Mouse (Mus musculus): ENCODE data around the gene Zbtb16. TPM values are rescaled to one million over a fixed set of nuclear protein-coding genes. Genes with fewer than 3 reads are reported as not detected.

Gene Zbtb16
- polyA plus RNA-seq, 1 experiment from 2014 or later = 7.4 TPM

DNA sequence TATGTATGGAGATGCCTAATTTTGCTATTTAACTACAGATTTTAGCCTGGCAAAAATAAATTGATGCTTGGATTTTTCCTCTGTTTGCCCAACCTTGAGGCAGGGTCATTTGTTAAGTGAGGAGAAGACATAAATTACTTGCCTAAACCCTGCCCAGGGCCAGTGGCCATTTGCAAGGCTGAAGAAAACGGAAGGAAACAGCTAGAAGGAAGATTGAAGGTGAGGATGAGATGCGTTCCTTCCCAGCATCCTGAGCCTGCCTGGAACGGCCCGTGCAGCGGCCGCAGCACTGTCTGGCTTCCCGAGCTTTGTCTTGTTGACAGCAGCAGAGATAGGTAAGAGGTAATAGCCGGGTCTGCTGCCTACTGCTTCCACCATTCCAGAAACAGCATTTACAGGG lies 135.2 kb downstream of the Zbtb16 start:
- Histone ChIP-seq H3K9me3 (no peaks in the 10 kb centered on the region), H3K36me3 (no peaks in the 10 kb centered on the region), H3K4me1 (replicated peaks) (peaks cover 39% of the 10 kb centered on the region), H3K27ac (replicated peaks) (peak overlapping the region; percentile 46; the same call in 1 of the 2 replicates), H3K27me3 (no peaks in the 10 kb centered on the region), H3K4me2 (no peak overlapping the region), H3K4me3 (no peak overlapping the region), H3K9ac (no peak overlapping the region)
- 62% methylated on average over 8 of the region's 8 CpGs for WGBS
- ATAC-seq (ENCODE audit: low read depth) = no peak

DNA sequence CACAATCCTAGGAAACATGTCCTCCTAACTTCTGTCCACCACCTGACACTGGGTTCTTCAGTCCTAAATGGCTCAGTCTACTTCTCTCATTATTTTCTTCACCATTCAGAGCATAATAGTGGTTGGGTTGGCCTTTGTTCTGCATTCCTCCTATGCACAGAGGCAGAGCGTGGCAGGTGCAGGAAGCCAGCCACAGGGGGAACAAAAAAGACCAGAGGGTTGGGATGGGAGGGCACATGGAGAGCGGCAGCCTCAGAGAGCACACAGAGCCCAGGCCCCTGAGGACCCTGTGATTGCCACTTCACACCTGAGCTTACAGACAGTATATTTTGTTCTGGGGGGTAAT lies 138.6 kb downstream of the Zbtb16 start:
- 36% methylated on average over 2 of the region's 2 CpGs for WGBS
- Histone ChIP-seq H3K9ac (no peak overlapping the region), H3K4me2 (no peak overlapping the region), H3K27ac (replicated peaks) (peak overlapping the region; percentile 25; the same call in 1 of the 2 replicates), H3K9me3 (no peaks in the 10 kb centered on the region), H3K36me3 (no peaks in the 10 kb centered on the region), H3K4me1 (replicated peaks) (peaks cover 42% of the 10 kb centered on the region), H3K4me3 (no peak overlapping the region), H3K27me3 (no peaks in the 10 kb centered on the region)
- no peak for ATAC-seq (ENCODE audit: low read depth)

DNA sequence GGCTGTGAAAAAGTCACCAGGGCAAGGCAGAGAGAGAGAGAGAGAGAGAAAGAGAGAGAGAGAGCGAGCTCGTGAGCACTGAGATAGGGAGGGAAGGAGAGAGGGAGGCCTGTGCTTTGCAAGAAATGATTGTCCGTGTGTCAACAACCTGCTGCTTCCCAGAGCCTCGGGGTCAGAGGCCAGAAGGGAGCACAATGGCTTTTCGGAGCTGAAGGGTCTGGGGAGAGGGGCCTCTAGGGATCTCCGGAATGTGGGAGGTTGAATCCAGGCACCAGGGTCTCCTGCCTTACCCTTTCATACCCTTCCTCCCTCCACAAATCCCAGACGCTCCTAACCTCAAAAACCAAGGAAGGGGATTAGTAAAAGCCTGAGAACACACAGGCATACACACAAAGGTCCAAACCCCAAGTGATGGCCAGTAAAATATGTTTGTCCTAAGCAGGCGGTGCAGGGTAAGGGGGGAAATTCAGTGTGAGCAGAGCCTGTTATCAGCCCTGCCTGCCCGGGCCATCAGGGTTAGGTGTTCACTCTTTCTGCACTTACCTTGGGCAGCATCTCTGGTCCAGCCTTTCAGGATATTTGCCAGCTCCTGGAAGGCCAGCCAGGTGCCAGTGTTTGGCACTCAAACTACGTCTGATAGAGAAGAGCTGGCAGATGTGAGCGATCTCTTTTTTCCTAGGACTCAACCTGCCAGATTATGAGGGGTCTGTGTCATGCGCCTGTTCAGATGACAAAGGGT lies 139.1 kb downstream of the Zbtb16 start:
- Histone ChIP-seq H3K36me3 (no peaks in the 10 kb centered on the region), H3K4me1 (replicated peaks) (peaks cover 42% of the 10 kb centered on the region)

DNA sequence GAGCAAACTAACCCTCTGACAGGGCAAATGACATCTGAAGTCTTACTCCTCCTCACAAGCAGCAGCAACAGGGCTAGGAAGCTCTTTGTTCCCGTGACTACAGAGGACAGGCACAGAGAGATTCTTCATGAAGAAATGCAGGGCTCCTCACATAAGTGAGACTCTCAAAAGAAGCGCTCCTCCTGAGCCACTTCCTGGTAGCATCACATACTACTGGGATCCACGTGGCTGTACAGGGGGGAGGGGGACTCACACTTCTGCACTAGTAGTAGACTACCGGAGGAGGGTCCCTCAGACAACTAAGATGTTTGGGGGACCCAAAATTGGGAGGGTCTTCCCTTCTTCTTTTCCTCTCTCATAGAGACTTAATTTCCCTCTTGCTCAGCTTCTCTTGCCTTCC lies 139.7 kb downstream of the Zbtb16 start:
- ATAC-seq (ENCODE audit: low read depth) = no peak
- Histone ChIP-seq H3K4me3 (no peak overlapping the region), H3K9ac (no peak overlapping the region), H3K4me1 (replicated peaks) (peaks cover 41% of the 10 kb centered on the region), H3K9me3 (no peaks in the 10 kb centered on the region), H3K27me3 (no peaks in the 10 kb centered on the region), H3K4me2 (no peak overlapping the region), H3K27ac (replicated peaks) (no peak overlapping the region), H3K36me3 (no peaks in the 10 kb centered on the region)
- 28% methylated on average over 4 of the region's 4 CpGs for WGBS

More for the DNA sequence above, 139.1 kb downstream of the Zbtb16 start:
- Histone ChIP-seq H3K27me3 (no peaks in the 10 kb centered on the region), H3K4me2 (no peak overlapping the region), H3K9ac (no peak overlapping the region), H3K9me3 (no peaks in the 10 kb centered on the region), H3K27ac (replicated peaks) (peak overlapping the region; percentile 25; the same call in 1 of the 2 replicates), H3K4me3 (no peak overlapping the region)
- WGBS = 23% methylated on average over 12 of the region's 12 CpGs
- ATAC-seq (ENCODE audit: low read depth) = no peak

DNA sequence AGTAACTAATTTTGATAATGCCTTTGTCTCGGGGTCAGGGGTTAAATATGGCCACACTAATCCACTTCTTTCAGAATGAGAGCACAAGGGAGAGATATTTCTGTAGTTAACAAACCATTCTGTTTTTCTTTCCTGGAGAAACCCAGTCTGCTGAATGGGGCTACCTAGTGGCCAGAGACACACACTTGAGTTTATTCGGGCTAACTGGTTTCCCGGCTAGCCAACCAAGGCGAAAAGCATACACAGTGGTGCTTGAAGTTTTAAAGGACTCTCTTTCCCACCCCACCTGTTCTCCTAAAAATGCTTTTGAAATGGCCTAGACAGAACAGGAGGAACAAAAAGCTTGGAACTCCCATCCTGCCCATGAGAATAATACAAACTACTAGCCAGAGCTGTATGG lies 140.2 kb downstream of the Zbtb16 start:
- Histone ChIP-seq H3K4me1 (replicated peaks) (peaks cover 35% of the 10 kb centered on the region), H3K9me3 (no peaks in the 10 kb centered on the region), H3K27me3 (no peaks in the 10 kb centered on the region), H3K36me3 (no peaks in the 10 kb centered on the region), H3K27ac (replicated peaks) (no peak overlapping the region), H3K4me2 (no peak overlapping the region), H3K4me3 (no peak overlapping the region), H3K9ac (no peak overlapping the region)
- WGBS = 66% methylated on average over 4 of the region's 4 CpGs
- ATAC-seq (ENCODE audit: low read depth) = no peak

DNA sequence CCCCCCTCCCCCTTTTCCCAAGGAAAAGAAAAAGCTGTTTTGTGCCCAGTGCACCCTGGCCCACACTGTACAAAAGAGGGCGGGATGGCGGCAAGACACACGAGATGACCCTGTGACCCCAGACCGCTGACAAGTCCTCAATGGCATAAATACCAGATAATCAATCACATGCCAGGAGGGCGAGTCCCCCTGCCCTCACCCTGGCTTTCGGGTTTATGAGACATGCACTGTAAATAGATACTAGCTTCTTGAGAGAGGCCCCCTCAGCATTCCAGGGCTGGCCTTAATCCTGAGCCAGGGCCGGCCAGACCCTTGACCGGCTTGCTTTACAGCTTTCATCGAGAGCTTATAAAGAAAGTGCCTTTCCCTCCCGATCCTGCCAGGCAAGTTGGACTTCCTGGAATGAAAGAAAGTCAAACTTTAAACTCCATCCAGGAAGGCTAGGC lies 141.4 kb downstream of the Zbtb16 start:
- Histone ChIP-seq H3K27me3 (no peaks in the 10 kb centered on the region), H3K4me3 (no peak overlapping the region), H3K9me3 (no peaks in the 10 kb centered on the region), H3K4me2 (no peak overlapping the region), H3K36me3 (no peaks in the 10 kb centered on the region), H3K9ac (no peak overlapping the region), H3K27ac (replicated peaks) (no peak overlapping the region), H3K4me1 (replicated peaks) (peaks cover 33% of the 10 kb centered on the region)
- 4% methylated on average over 10 of the region's 10 CpGs for WGBS
- no peak for ATAC-seq (ENCODE audit: low read depth)

DNA sequence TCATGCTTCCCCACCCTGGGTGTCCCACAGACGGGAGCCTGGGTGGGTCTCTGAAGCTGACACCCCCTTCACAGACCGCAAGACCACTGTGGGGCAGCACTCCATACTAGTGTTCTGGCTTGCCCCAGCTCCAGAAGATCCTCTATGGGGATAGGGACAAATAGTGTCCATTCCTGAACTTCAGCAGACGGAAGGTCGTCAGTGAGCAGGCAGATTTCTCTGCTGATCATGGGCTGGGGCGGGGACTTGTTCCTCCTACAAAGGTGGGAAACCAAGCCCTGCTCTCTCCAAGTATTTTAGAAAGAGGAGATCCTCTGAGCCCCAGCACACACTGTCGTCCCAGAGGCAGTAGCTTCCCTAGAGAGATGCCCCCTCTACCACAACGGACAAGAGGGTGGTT lies 142.3 kb downstream of the Zbtb16 start:
- 47% methylated on average over 7 of the region's 7 CpGs for WGBS

DNA sequence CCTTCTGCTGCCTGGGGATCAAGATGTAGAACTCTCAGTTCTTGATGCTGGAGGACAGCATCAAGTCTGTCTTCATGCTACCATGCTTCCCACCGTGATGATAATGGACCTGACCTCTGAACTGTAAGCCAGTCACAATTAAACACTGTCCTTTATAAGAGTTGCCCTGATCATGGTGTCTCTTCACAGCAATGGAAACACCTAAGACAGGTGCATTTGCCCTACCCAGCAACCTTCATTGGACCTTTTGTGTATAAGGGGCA lies 146.4 kb downstream of the Zbtb16 start:
- no peak for ATAC-seq (ENCODE audit: low read depth)
- Histone ChIP-seq H3K36me3 (no peaks in the 10 kb centered on the region), H3K4me2 (no peak overlapping the region), H3K4me3 (no peak overlapping the region), H3K27ac (replicated peaks) (no peak overlapping the region), H3K9ac (no peak overlapping the region), H3K9me3 (no peaks in the 10 kb centered on the region), H3K4me1 (replicated peaks) (peaks cover 27% of the 10 kb centered on the region), H3K27me3 (0 out of 2 replicates have a peak, but pooled peaks cover 11% of the 10 kb centered on the region)
- 62% methylated on average over 1 of the region's 1 CpGs for WGBS

More for the DNA sequence above, 142.3 kb downstream of the Zbtb16 start:
- Histone ChIP-seq H3K9me3 (no peaks in the 10 kb centered on the region), H3K9ac (no peak overlapping the region), H3K4me3 (no peak overlapping the region), H3K36me3 (no peaks in the 10 kb centered on the region), H3K4me1 (replicated peaks) (peaks cover 33% of the 10 kb centered on the region), H3K27ac (replicated peaks) (no peak overlapping the region), H3K27me3 (0 out of 2 replicates have a peak, but pooled peaks cover 6% of the 10 kb centered on the region), H3K4me2 (no peak overlapping the region)
- ATAC-seq (ENCODE audit: low read depth) = no peak

DNA sequence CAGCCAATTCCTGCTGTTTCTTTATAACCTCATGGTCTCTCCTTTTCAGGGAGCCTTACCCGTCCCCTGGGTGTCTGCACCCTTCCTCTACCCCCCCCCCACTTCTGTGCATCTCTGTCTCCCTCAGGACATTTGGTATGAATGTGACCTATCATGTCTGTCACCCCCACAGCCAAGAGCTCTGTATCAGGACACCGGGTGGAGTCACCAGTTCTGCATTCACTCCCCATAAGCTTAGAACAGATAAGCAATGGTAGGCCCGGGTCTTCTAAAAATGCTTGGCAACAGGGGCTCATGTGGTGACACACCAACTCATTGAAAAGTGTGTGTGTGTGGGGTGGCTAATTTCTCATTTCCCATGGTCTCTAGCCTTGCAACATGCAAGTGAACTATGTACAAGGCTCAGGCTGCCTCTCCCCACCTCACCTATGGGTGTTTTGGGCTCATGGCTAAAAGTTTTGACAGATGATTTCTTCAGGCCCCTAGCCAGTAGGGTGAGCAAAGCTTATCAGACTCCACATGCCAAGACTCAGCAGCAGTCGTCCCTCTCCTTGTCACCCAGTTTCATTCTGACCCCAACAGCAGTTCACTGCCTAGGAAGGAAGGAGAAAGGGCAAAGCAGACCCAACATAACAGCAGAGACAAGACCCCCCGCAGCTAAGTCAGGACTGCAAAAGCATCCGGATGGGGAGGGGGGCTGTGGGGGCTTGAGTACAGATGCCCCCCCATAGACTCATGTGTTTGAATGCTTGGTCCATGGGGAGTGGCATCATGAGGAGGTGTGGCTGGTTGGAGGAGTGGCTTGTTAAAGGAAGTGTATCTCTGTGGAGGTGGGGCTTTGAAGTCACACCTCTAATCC lies 146.9 kb downstream of the Zbtb16 start:
- Histone ChIP-seq H3K4me1 (replicated peaks) (peaks cover 27% of the 10 kb centered on the region; the same call in 1 of the 2 replicates), H3K4me2 (no peak overlapping the region), H3K36me3 (no peaks in the 10 kb centered on the region), H3K27ac (replicated peaks) (no peak overlapping the region), H3K27me3 (0 out of 2 replicates have a peak, but pooled peaks cover 13% of the 10 kb centered on the region), H3K4me3 (no peak overlapping the region), H3K9me3 (no peaks in the 10 kb centered on the region), H3K9ac (no peak overlapping the region)
- no peak for ATAC-seq (ENCODE audit: low read depth)
- WGBS = 84% methylated on average over 6 of the region's 6 CpGs

DNA sequence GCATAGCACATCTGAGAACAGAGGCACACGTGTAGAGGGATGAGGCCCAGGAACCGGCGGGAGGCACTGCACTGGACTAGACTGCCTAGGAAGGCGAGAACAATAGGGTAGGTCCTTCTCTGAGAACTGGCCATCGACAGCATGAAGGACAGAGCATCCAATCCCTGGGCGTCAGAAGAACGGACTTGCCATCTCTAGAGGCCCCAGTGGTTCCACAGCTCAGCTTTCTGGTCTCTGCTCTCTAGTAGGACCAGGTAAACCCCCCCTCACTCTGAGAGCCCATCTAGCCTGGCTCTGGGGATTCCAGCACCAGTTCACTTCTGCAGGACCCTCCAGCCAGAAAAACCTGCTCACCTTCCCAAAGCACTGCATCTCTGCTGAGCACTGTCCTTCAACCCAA lies 148.1 kb downstream of the Zbtb16 start:
- Histone ChIP-seq H3K9ac (no peak overlapping the region), H3K36me3 (no peaks in the 10 kb centered on the region), H3K9me3 (no peaks in the 10 kb centered on the region), H3K27me3 (peaks cover 16% of the 10 kb centered on the region; the same call in 1 of the 2 replicates), H3K4me3 (no peak overlapping the region), H3K4me1 (replicated peaks) (peaks cover 20% of the 10 kb centered on the region; the same call in 1 of the 2 replicates), H3K4me2 (no peak overlapping the region), H3K27ac (replicated peaks) (0 out of 2 replicates have a peak overlapping the region, but pooled peaks have one; percentile 2)
- no peak for ATAC-seq (ENCODE audit: low read depth)
- WGBS = 76% methylated on average over 7 of the region's 7 CpGs

DNA sequence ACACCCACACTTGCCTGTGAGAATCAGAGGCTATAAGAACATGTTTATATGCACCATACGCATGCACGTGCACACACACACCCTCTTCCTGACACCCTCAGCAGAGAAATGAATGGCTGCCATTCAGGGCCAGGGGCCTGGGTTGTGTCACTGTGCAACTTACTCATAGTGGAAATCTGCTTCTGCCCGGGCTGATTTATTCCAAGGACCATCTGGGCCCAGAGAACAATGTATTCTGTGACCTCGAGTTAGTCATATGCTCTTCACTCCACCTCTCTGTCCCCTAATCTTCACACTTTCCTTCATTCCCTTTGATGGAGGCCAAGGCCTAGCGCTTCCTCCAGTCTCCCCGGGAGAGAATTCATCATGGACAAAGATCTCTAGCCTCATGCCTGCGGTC lies 150.3 kb downstream of the Zbtb16 start:
- H3K27me3 ChIP-seq = peaks cover 23% of the 10 kb centered on the region
- ATAC-seq (ENCODE audit: low read depth) = no peak
- H3K36me3 ChIP-seq = no peaks in the 10 kb centered on the region
- 40% methylated on average over 7 of the region's 7 CpGs for WGBS
- H3K9me3 ChIP-seq = no peaks in the 10 kb centered on the region
- H3K4me1 ChIP-seq (replicated peaks) = peaks cover 20% of the 10 kb centered on the region; the same call in 1 of the 2 replicates
- H3K9ac ChIP-seq = no peak overlapping the region
- no peak overlapping the region for H3K4me2 ChIP-seq
- H3K27ac ChIP-seq (replicated peaks) = no peak overlapping the region
- H3K4me3 ChIP-seq = no peak overlapping the region

DNA sequence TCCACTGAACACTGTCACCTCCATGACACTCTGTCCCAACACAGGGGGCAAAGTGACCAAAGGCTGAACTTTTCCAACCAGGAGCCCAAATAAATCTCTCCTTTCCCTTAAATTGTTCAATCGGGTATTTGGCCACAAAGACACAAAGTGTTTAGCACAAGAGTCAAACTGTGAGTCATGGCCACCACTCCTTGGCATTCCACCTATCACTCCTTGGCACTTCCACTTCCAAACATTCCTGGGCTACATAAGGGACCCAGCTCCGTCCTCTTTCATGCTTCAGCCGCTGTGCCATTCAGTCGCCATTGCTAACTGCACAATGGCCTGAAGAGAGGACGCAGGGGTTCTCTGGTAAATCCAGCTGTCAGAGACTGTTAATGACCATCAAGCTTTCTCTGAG lies 151.9 kb downstream of the Zbtb16 start:
- no peak for ATAC-seq (ENCODE audit: low read depth)
- Histone ChIP-seq H3K4me1 (replicated peaks) (peaks cover 25% of the 10 kb centered on the region), H3K4me2 (no peak overlapping the region), H3K4me3 (no peak overlapping the region), H3K27ac (replicated peaks) (no peak overlapping the region), H3K36me3 (no peaks in the 10 kb centered on the region), H3K9me3 (no peaks in the 10 kb centered on the region), H3K27me3 (peaks cover 22% of the 10 kb centered on the region), H3K9ac (no peak overlapping the region)
- WGBS = 46% methylated on average over 5 of the region's 5 CpGs
